Mouse (Mus musculus): ENCODE data around the gene Helz. TPM values are rescaled to one million over a fixed set of nuclear protein-coding genes. Genes with fewer than 3 reads are reported as not detected.

Gene Helz
- polyA plus RNA-seq (2015; fragmentation: Illumina TruSeq; extraction: RNeasy Lipid Tissue Mini Kit (QIAGEN cat#74804); ENCODE audit: insufficient read depth, low read depth, low replicate concordance), result 4.4 TPM

GRCm38 (mm10) chr11:107547351-107548203, at the start of gene Helz:
Gene Helz, plus strand, starts transcription at chr11:107547930.

DNA sequence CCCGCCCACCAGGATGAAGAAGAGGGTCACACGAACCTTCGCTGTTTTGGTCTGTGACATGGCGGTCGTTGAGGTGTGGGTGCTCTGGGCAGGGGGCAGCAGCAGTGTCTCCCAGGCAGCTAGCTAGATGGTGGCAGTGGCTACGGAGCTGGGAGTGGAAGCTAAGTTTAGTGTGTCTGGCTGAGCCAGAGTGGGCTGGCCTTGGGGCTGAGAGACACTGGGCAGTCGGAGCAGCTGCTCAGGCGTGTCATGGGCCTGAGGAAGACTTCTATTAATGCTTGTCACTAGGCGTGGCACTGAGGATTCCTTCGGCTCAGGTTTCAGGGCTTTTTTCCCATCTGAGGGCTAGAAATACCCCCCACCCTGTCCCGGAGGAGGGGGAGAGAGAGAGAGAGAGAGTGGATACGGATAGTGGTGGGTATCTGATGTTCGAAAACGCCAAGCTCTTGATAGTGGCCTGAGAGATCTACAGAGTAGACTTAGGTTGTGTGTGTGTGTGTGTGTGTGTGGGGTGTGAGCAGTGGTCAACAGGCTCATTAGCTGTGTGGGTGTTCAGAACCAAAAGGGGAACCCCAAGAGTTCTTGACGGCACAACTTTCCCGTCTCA, 168.7 kb downstream of the Helz start, which contains the start of gene Cacng1:
Gene Cacng1, minus strand, starts transcription at position 191 of the 607 bp plus-strand sequence.

Other genes with a start within 250 kb of the Helz start
- 3.2 TPM for gene Pitpnc1, start 77.2 kb upstream of the Helz start, polyA plus RNA-seq (2015; fragmentation: Illumina TruSeq; extraction: RNeasy Lipid Tissue Mini Kit (QIAGEN cat#74804); ENCODE audit: insufficient read depth, low read depth, low replicate concordance)
- gene Psmd12, start 68.4 kb upstream of the Helz start, polyA plus RNA-seq (2015; fragmentation: Illumina TruSeq; extraction: RNeasy Lipid Tissue Mini Kit (QIAGEN cat#74804); ENCODE audit: insufficient read depth, low read depth, low replicate concordance), result 13.4 TPM
- not detected for gene Cacng1, start 168.6 kb downstream of the Helz start, polyA plus RNA-seq (2015; fragmentation: Illumina TruSeq; extraction: RNeasy Lipid Tissue Mini Kit (QIAGEN cat#74804); ENCODE audit: insufficient read depth, low read depth, low replicate concordance)
- gene Cacng4, start 246.6 kb downstream of the Helz start, polyA plus RNA-seq (2015; fragmentation: Illumina TruSeq; extraction: RNeasy Lipid Tissue Mini Kit (QIAGEN cat#74804); ENCODE audit: insufficient read depth, low read depth, low replicate concordance), result not detected

Measured in pancreas, adult 10 weeks (tissue).